Mouse (Mus musculus): ENCODE data around the gene Glra3. TPM values are rescaled to one million over a fixed set of nuclear protein-coding genes. Genes with fewer than 3 reads are reported as not detected.

Glra3 gene
- not detected for total RNA-seq (2021)
- long read RNA-seq, experiment 1 = 0 reads
- long read RNA-seq, experiment 2 = 0 reads

DNA sequence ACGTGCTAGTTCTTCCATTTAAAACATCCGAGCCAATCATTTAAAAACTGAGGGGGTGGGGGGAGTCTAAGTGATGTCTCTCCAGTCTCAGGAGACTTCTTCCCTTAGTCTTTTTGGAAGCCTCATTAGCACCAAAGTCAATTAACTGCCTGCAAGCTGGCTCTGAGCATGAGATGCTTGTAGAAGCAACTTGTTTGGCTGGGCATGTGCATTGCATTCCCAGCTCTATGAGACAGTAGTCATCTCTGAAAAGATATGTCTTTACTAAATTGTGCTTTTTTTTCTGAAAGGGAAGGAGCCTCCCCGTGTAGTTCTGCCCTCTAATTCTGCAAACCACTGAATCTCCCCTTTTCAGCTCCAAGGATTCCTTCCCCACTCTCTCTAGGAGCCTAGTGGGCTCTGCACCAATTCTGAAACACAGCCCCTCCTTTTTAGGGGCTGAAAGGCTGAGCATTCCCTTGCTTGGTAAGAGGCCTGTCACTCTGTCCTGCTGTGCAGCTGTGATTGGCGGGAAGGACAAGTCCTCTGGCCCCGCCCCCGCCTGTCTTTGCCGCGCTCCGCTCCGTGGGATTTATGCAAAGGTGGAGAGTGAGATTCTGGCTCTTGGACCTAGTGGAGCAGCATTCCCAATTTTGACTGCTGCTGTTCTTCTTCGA, at the start of gene Glra3:
TSS of gene Glra3 (plus strand) at position 591 of the 656 bp plus-strand sequence.
- DNase-seq = no peak

DNA sequence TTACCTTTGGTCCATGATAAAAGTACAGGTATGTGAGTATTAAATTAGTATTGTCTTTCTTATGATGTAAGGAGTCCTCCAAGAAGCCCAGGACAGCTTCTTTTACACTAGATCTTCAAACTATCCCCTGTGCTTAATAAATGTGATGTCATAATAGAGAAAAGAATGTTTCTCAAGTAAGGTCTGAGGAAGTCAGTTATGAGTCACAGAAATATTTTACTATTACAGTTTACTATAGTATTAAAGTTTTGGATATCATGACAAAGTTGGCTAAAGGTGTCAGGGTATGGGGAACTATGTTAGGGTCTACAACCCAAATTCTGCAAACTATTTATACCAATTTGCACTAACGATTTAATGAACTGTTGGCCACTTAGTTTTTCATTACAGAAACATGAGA, 33.4 kb upstream of the Glra3 start, which contains the start of gene Adam29:
TSS of gene Adam29 (minus strand) at position 101 of the 400 bp plus-strand sequence.
- DNase-seq = no peak

DNA sequence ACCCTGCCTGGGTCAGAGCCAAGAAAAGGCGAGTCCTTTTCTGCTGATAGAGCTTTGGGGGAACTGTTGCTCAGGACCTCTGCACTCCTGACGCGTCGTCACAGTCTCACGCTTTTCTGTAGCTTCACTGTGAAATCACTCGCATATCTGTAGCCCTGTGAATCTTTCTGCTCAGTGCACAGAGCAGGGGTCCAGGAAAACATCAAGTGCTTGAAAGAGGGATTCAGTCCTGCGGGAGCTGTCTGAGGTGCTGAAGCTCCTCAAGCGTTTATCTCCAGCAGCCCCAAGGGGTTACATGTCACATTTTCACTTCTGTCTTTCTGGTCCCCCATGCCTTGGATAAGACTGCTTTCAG, 243 bp downstream of the Glra3 start:
- DNase-seq = no peak

DNA sequence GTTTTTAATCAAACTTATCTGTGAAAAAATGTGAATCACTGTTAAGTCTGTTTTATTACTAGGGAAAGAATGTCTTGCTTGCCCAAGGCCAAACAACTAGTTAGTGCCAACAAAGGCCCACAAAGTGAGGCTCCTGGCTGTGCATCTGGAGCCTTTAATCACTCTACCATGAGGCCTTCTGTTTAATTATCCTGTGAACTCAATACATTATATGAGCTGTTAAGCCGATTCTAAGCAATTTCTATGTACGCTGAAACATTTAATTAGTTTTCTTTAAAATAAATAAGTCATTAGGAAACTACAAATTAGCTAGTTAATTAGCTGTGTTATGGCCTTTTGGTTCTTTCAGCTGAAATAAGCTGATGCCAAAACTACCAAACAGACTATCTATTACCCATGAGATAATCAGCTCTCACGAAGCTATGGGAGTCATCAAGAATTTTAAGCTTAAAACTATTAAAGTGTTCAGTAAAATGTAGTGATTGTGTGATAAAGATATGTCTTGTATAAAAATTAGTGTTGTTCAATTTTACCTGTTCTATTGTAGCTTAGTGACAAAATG, 24.6 kb downstream of the Glra3 start:
- no peak for DNase-seq

DNA sequence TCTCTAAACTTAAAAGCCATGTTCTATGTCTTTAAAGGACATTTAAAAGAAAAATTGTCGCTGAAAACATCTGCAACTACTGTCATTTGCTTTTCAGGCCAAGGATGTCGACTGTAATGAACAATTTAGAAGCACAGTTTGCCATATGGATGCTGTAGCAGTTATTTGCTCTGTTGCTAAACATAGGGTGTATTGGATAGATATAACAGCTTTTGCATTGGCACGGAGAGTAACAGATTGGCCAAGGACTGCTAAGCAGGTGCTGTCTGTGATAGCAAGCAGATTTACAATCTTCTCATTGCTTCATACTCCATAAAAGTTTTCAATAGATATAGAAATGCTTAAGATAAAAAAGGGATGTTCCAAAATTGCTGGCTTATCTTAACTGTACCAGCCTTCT, 57.6 kb downstream of the Glra3 start:
- DNase-seq = no peak

DNA sequence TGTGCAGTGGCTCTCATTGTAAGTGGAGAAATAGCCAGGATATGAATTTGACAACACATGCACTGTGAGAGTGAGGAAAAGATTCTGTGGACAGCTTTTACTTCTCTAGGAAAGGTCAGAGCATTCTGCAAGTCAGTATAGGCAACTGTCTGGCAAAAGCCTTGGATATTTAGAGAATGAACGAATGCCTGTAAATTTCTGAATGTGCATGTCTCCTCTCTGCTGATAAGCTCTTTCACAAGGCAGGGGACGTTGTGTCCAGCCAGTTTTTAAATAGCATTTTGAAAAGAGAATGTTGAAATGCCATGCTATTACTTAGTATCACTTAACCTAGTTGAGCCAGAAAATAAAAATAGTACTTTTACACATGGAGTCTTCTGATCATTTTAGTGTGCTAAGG, 114.1 kb downstream of the Glra3 start:
- peak in 1 of 2 experiments; percentile 14 for DNase-seq

DNA sequence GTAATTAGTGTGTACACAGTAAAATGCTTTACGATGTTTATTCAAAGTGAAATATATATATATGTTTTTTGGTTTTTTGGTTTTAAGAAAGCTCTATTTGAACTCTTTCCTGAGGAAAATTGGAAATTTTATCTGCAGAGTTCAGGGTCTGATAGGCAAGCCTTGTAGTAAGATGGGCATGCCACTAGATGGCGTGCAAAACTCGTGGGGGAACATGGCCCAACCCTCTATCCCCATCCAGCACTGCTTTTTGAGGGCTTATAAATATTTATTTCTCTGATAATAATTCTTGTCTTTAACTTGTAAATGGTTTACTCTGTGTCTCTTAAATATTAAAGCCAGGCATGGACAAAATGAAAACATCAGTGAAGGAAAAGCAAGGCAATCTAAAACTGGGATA, 122.8 kb downstream of the Glra3 start:
- DNase-seq = peak; percentile 45 to 72

DNA sequence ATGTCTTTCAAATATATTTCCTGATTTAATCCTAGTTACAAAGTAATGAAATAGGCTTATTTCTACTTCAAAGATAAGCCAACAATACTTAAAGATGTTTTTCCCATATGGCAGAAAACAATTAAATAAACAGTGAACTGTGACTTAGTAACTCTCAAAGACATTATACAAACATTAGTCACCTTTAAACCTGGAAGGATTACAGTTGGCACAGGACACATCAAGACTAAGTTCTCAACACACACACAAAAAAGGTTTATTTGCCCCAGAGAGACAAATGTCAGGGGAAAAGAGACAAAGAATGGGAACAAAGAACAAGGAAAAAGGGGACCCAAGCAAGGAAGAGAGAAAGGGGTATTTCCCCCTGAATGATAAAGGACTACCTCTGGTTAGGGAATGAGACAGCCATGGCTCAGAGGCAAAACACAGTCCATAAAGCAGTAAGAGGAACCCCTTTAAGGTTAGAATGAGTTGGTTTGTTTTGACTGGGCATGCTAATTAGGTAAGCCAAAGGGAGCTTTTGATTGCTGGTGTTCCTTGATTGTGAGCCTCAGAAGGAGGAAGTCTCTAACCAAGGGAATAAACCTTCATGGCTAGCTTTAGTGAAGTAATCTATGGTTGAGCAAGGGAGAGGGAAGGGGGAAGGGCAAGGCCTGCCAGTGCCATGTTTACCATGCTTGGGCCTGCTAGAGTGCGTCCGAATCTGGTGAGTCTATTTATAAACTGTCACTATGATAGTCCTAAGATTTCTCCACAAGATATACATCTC, 130.4 kb downstream of the Glra3 start:
- no peak for DNase-seq

DNA sequence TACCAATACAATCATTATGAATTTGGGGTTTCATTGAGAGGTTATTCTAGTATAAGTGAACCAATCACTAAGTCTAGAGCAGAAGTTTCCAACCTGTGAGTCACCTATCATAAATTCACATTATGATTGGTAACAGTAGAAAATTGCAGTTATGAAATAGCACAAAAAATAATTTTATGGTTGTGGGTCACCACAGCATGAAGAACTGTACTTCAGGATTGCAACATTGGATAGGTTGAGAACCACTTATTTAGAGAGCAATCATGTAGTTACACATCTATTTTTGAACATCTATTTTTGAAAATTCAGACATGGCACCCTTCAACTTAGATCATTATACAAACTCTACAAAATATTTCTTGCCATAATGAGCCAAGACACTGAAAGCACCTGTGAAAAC, 143.4 kb downstream of the Glra3 start:
- no peak for DNase-seq

DNA sequence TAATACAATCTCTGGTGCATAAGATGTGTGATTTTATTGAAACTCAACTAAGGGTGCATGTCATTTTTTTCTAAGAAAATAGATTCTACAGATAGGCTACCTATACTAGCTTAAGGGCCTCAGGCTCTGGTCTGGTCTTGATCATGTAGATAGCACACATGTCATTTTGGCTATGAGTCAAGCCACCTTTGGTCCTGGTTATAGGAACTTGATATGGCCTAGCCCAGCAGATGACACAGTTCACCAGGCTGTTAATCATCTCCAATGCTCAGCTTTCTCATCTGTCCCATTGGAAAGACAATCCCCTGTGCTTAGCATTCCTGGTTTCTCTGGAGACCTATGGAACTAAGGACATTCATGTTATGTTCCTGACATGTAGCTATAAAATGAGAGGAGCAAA, 154.1 kb downstream of the Glra3 start:
- no peak for DNase-seq

DNA sequence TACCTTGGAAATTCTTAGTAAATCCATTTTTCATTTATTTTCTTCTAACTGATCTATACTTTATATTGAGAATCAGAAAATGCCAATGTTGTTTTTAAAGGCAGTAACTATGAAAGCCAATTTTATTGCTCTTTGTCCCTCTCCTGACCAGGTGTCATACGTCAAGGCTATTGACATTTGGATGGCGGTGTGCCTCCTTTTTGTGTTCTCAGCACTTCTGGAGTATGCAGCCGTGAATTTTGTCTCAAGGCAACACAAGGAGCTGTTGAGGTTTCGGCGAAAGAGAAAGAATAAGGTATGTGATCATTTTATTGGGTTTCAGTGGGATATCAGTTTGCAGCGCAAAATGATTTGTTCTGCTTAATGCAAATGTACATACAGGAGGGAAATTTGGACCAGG, 170.0 kb downstream of the Glra3 start:
- DNase-seq = peak; percentile 10 to 24

DNA sequence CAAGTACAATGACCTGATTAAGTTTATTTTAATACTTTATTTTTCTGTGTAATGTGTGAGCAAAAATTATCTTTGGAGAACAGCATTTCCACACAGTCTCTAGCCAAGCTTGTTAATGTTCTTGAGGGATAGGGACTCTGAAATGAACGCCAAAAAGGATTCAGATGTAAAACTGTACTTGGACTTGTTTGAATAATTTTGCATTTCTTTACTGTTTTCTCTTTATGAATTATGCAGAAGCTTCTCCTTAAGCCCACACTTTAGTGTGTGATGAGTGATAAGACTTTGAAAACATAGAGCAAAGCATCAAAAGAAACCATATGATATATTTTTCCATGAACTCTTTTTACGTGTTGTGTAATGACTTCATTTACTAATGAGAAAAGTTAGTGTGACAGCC, 189.1 kb downstream of the Glra3 start:
- DNase-seq = no peak

DNA sequence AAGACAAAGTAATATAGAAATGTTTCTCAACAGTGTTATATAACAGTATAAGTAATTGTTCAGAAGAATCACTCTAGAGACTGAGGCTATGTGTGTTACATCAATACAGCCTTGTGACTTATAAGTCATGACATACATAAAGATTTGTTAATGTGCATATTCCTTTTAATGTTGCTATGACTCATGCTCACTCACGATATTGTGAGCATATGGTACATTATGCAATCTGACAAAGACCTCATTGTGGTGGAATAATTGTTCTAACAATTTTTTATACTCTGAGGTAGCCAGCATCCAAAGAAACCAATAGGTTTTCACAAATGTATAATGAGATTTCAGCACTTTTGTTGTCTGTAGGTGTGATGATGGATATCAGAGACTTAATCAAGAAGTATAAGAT, 210.4 kb downstream of the Glra3 start:
- DNase-seq = no peak

DNA sequence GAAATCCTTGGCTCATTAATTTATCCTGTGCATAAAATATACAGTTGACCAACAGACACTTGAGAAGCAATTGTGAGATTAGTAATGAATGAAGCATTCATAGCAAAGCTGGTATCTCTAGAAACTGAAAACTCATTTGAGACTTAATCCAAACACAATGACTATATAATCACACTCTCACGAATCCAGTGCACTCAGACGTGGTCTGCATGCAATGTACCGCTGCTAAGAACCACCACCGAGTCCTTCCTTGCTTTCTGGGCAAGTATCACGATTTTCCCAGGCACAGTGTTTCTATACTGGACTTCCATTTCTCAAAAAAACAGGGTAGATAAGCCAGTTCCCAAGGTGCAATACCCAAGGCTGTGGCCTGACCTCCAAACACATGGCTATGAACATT, 211.3 kb downstream of the Glra3 start:
- DNase-seq = no peak

DNA sequence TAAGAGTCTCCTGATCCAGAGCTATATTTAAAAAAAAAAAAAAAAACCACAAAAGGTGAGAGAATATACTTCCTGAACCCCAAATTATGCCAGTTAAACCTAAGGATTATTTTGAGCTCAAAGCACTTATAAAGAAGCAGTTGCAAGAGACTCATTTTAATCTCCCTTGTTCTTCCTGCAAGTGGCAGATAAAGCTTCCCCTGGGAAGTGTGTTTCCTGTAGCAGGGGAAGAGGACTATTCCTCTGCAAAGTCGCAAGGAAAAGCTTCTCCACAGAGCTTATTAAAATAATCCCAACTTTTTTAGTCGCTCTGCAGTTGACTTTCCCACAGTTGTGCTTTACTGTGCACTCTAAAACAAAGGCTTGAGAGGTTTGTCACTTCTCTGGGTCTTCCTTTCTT, 218.7 kb downstream of the Glra3 start:
- DNase-seq = peak in 1 of 2 experiments; percentile 42

Other genes with a start within 250 kb of the Glra3 start
- not detected for gene Adam29, start 33.5 kb upstream of the Glra3 start, total RNA-seq (2021)